Mouse (Mus musculus) E14TG2a.4 (cell line): ENCODE results near the gene Ern2.

ENCODE experiments used
- CTCF ChIP-seq: conservative IDR thresholded peaks from 2 replicates; pipeline ENCODE4 v1.5.1; 2014; ENCODE audit warnings: low read length
- NANOG ChIP-seq: IDR thresholded peaks from 2 replicates; pipeline ENCODE4 v1.6.1; 2014; ENCODE audit warnings: borderline replicate concordance, low read length, mixed read lengths
- POU5F1 ChIP-seq: IDR thresholded peaks from 2 replicates; pipeline ENCODE4 v1.6.1; 2014; ENCODE audit warnings: low read length, borderline replicate concordance

DNA sequence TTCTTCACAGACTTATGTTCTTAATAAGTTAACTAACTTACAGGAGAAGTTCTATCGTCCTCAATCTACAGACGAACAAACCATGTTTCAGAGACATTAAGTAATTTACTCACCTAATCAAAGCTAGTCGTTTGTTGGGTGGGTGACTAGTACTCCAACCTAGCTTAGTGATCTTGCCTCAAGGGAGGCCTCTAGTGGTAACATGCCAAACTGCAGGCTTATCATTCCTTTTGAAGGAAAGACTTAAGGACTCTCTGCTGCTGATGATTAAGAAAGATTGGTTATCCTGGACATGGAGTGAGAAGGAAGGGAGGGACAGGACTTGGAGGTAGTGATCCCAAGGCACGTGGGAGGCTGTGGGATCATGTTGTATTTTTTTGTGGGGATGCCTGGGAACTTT is 11.3 kb upstream of the Ern2 start:
- TF ChIP-seq CTCF (peak; percentile 90), POU5F1 (no peak), NANOG (no peak)
